In genomic region chr15:7442148-7443100, GRCm38 (mm10) we compare ENCODE assay signal across 11 mouse cellular contexts. TPM values are rescaled to one million over a fixed set of nuclear protein-coding genes. Genes with fewer than 3 reads are reported as not detected.
DNase-seq lines count a peak whose midpoint lies in the region; ATAC-seq lines count a peak whose summit lies in the region.
"Had no signal": no experiment of that assay in that cellular context is flagged by ENCODE, and none has a peak within 500 bp of the region (broad histone marks: within the 10 kb centered on the region; RNA-seq: fewer than 3 reads in every experiment).

No protein-coding gene starts in this region.

- 0 out of 2 replicates have a peak, but pooled peaks cover 3% of the 10 kb centered on the region for H3K27me3 ChIP-seq in kidney, embryonic 15.5 days
- no peaks in the 10 kb centered on the region for H3K27me3 ChIP-seq in intestine, embryonic 14.5 days (replicated peaks; ENCODE audit: control insufficient read depth, insufficient read depth, low read length)
- H3K27me3 ChIP-seq: forebrain, embryonic 13.5 days; liver, embryonic 13.5 days had no signal

- H3K36me3 ChIP-seq in kidney, embryonic 15.5 days, result no peaks in the 10 kb centered on the region
- H3K36me3 ChIP-seq in intestine, embryonic 14.5 days (ENCODE audit: control insufficient read depth, insufficient read depth, low read length), result no peaks in the 10 kb centered on the region
- H3K36me3 ChIP-seq: liver, embryonic 13.5 days had no signal

- H3K9me3 ChIP-seq in kidney, embryonic 15.5 days (replicated peaks), result no peaks in the 10 kb centered on the region
- no peaks in the 10 kb centered on the region for H3K9me3 ChIP-seq in intestine, embryonic 14.5 days (ENCODE audit: control insufficient read depth, low read length)
- H3K9me3 ChIP-seq: forebrain, embryonic 13.5 days; liver, embryonic 13.5 days had no signal

- no peak overlapping the region for H3K9ac ChIP-seq in kidney, embryonic 15.5 days
- H3K9ac ChIP-seq in intestine, embryonic 14.5 days (ENCODE audit: low read length), result no peak overlapping the region
- H3K9ac ChIP-seq: forebrain, embryonic 13.5 days; liver, embryonic 13.5 days had no signal

- 62% methylated on average over 16 of the region's 16 CpGs for WGBS in kidney, embryonic 15.5 days
- 25% methylated on average over 16 of the region's 16 CpGs for WGBS in intestine, embryonic 14.5 days

- H3K4me3 ChIP-seq in kidney, embryonic 15.5 days (replicated peaks), result no peak overlapping the region
- no peak overlapping the region for H3K4me3 ChIP-seq in intestine, embryonic 14.5 days (ENCODE audit: low read depth, low read length)
- H3K4me3 ChIP-seq: forebrain, embryonic 13.5 days; liver, embryonic 13.5 days had no signal

- peak; percentile 3 for DNase-seq in kidney, adult 9 months
- DNase-seq in intestine, embryonic 14.5 days (ENCODE audit: low spot score), result no peak
- DNase-seq in kidney, postnatal 4 days, result peak; percentile 50 to 56
- peak; percentile 42 for DNase-seq in retina, adult 2 months (ENCODE audit: low read depth, low spot score)
- DNase-seq in embryo, embryonic 9.5 days (ENCODE audit: extremely low spot score), result no peak
- DNase-seq: adrenal gland, adult 2 months; cerebellum, adult 9-10 months; liver, embryonic 13.5 days had no signal

- no peak overlapping the region for H3K4me2 ChIP-seq in kidney, embryonic 15.5 days
- peak overlapping the region; percentile 13 for H3K4me2 ChIP-seq in intestine, embryonic 14.5 days (ENCODE audit: low read length)
- H3K4me2 ChIP-seq: forebrain, embryonic 13.5 days; liver, embryonic 13.5 days had no signal

- no peak overlapping the region for H3K27ac ChIP-seq in kidney, embryonic 15.5 days
- peak overlapping the region; percentile 33; the same call in 1 of the 2 replicates for H3K27ac ChIP-seq in intestine, embryonic 14.5 days (ENCODE audit: low read depth)
- H3K27ac ChIP-seq: forebrain, embryonic 13.5 days; liver, embryonic 13.5 days had no signal

- no peak for ATAC-seq in kidney, embryonic 15.5 days (replicated peaks; ENCODE audit: low FRiP score)
- no peak; the same call in 1 of the 2 replicates for ATAC-seq in intestine, embryonic 14.5 days (replicated peaks; ENCODE audit: low FRiP score, low TSS enrichment, low read depth)
- ATAC-seq in activated CD4-positive, CD25-positive, alpha-beta regulatory T cell, adult 4 months, result no peak
- ATAC-seq: forebrain, embryonic 13.5 days had no signal

- no peaks in the 10 kb centered on the region for H3K4me1 ChIP-seq in kidney, embryonic 15.5 days
- H3K4me1 ChIP-seq in intestine, embryonic 14.5 days (replicated peaks; ENCODE audit: control insufficient read depth, insufficient read depth, low read length), result peaks cover 6% of the 10 kb centered on the region; the same call in 1 of the 2 replicates
- H3K4me1 ChIP-seq: forebrain, embryonic 13.5 days; liver, embryonic 13.5 days had no signal

RNA-seq across cellular contexts. Expression of gene Egflam, which starts 44.2 kb away (rescaled TPM):
- 20.4 and 20.5 TPM in 2 replicates for polyA plus RNA-seq in kidney, embryonic 15.5 days (2015; fragmentation: Nextera tagmentation; extraction: Ambion mirVana)
- 23.7 and 25.0 TPM in 2 replicates for polyA plus RNA-seq in intestine, embryonic 14.5 days (2014; fragmentation: Nextera tagmentation; extraction: Ambion mirVana)
- polyA plus RNA-seq in activated CD4-positive, CD25-positive, alpha-beta regulatory T cell, adult 4 months (2017; shearing (Covaris generic)), result under 1 TPM in 1 of 2 experiments, not detected in 1; 0.09 TPM

Comparison
In these comparisons a context has a peak if more than half of its experiments do, and no peak if none do; other contexts are left out.
1. DNase-seq: peak in kidney, adult 9 months (single experiment), kidney, postnatal 4 days (2 of 2) and retina, adult 2 months (single experiment); none in intestine, embryonic 14.5 days (single experiment) and embryo, embryonic 9.5 days (single experiment).
2. RNA of gene Egflam, which starts 44.2 kb away (polyA plus RNA-seq): 23.7 to 25.0 TPM in intestine, embryonic 14.5 days and 20.4 to 20.5 TPM in kidney, embryonic 15.5 days; 0.09 TPM in activated CD4-positive, CD25-positive, alpha-beta regulatory T cell, adult 4 months; every median in the first group is over 10 times any median in the second.